Mouse (Mus musculus) left cerebral cortex, adult 18-20 months (tissue): ENCODE data around the gene Dido1. TPM values are rescaled to one million over a fixed set of nuclear protein-coding genes. Genes with fewer than 3 reads are reported as not detected.
"Not testable (repeated sequence)": the region's sequence is repeated elsewhere in the genome, so short reads cannot be mapped to it uniquely, and the experiment has no call there.

Experiments used
- DNase-seq, 2 experiments: peaks; one replicate each; pipeline ENCODE4 v3.0.0; 2021 to 2022; ENCODE audit warnings: low spot score in 2 of 2, mixed read lengths in 1 of 2
- total RNA-seq, 2 experiments: library from RNA; stranded (reverse); gene quantifications; 2 replicates each; pipeline ENCODE4 v1.2.3; 2021

The Dido1 gene
- total RNA-seq, 2 experiments from 2014 or later, result 56.2 to 59.1 TPM

DNA sequence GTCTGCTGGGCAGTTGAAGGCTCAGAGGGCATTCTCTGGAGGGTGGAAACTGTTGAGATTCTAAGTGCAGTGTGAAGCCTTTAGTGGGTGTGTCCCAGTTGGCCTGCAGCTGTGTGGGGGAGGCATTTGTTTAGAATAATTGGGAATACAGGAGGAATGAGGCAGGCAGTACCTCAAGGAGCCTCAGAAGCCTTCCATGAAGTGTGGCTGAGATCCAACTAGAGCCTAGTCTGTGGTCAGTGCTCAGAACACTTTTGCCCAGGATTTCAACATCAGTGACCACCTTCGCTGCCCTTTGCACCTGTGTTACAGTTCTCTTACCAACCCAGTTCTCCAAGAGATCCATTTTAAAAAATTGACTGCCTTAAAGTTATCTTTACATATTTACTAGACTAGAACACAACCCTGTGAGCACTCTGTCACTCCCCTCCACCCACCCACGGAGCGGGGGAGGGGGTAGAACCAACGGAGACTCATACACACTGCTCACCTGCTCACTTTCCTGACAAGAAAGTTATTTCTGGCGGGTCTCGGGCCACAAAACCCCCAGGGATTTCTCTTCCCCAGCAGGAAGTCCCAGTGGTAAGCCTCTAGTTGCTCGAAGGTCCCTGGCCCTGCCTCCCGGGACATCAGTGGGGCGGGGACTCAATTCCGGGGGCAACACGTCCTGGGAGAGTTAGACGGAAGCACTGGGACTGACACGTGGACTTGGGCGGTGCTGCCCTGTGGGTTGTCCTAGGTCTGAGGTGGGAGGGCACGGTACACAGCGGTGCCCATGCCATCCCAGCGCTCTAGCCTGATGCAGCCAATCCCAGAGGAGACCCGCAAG, 15.0 kb upstream of the Dido1 start, which contains the start of gene Slc17a9:
Slc17a9 (plus strand) TSS at position 679 of the 829 bp plus-strand sequence.
- DNase-seq, result no peak

- DNase-seq, result no peak
Observed at GRCm38 (mm10) chr2:180723865-180724264, 14.1 kb upstream of the Dido1 start.

GRCm38 (mm10) chr2:180722748-180723147, 12.9 kb upstream of the Dido1 start:
- not testable (repeated sequence) for DNase-seq

GRCm38 (mm10) chr2:180712037-180712689, 2.4 kb upstream of the Dido1 start:
- DNase-seq, result no peak

- DNase-seq, result no peak
Observed at GRCm38 (mm10) chr2:180711527-180711926, 1.7 kb upstream of the Dido1 start.

GRCm38 (mm10) chr2:180710276-180711155, 717 bp upstream of the Dido1 start:
- no peak for DNase-seq

DNA sequence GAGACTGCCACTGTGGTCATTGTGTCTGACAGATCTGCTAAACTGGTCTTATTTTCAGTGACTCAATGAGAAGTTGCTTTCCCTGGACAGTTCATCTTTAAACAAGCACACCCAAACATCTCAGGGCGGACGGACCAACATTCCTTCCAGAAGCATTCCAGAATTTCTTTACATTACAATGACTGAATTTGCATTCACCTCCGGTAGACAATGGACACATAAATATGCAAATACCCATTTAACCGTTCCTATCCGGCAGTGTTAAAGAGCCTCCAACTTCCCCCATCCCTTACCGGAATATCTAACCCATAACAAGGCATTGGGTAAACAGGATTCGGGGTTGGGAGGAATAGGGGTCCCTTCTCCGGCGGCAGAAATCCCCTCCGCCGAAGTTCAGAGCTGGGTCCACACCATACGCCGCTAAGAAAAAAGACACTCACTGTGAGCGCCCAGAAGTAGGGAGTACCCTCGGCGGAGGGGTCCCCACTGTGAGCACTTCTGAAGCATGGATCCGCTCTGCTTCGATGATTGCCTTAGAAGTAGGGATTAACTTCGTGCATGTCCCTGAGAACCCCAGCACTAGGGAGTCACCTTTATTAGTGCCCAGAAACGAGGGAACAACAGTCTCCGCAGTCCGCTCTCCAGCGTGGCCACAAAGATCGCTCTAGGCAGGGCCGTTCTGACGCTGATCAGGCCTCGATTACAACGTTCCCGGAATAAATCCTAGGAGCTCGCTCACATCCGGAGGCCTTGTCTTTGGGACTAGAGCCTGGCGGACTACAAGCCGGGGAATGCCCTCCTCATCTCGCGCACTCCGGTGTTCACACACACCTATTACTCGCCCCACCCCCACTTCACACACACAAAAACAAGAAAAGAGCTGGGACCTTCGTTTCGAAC, 526 bp downstream of the Dido1 start:
- DNase-seq, result no peak

DNA sequence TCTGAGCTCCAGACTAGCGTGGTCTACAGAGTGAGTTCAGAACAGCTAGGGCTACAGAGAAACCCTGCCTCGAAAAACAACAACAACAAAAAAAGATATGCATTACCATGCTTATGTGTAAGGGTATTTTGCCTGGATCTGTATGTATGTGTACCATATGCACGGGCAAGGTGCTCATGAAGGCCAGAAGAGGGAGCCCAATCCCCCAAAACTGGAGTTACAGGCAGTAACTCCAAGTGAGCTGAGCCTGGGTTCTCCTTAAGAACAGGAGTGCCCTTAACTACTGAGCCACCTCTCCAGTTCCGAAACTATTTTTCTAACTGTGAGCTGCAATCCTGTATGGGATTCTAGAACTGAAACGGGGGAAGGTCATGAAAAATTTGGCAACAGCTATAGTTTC, 3.8 kb downstream of the Dido1 start:
- DNase-seq, result no peak

- DNase-seq, result no peak
Observed at GRCm38 (mm10) chr2:180705066-180705465, 4.7 kb downstream of the Dido1 start.

DNA sequence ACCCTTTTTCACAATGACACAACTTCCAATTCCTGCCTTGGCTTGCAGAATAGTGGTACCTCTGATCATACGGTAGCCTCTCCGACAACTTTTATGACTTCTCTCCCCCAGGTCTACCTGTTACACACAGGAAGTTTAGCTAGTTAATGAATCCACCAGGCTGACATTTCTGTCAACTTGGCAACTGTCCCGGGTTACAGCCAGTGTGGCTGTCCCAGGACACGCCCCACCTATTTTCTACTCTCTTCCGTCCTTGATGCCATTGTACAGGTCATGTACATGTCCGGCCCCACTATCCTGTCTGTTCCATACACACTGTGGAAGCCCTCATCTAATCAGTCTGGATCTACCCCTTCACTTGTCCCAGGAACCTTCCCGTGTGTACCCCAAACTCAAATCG, 5.2 kb downstream of the Dido1 start:
- DNase-seq, result no peak

GRCm38 (mm10) chr2:180703645-180704359, 6.0 kb downstream of the Dido1 start:
- DNase-seq, result no peak

DNA sequence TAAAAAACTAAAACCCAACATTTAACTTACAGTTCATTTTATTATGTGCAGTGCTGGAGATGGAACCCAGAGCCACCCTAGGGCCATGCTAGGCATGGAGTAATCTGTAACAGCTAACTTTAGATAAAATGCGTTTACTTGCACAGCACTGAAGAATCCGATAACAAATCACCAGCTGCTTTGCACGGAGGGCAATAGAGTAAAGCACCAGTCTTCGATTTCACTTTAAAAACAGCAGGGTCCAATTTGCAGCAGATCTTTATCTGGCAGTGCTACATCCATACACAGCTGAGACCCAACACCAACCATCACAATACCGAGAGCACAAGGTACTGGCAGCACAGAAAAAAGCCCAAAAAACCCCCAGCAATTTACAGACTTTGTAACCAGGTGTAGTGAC, 6.6 kb downstream of the Dido1 start:
- DNase-seq, result no peak

- no peak for DNase-seq
Observed at GRCm38 (mm10) chr2:180702701-180703149, 7.1 kb downstream of the Dido1 start.

DNA sequence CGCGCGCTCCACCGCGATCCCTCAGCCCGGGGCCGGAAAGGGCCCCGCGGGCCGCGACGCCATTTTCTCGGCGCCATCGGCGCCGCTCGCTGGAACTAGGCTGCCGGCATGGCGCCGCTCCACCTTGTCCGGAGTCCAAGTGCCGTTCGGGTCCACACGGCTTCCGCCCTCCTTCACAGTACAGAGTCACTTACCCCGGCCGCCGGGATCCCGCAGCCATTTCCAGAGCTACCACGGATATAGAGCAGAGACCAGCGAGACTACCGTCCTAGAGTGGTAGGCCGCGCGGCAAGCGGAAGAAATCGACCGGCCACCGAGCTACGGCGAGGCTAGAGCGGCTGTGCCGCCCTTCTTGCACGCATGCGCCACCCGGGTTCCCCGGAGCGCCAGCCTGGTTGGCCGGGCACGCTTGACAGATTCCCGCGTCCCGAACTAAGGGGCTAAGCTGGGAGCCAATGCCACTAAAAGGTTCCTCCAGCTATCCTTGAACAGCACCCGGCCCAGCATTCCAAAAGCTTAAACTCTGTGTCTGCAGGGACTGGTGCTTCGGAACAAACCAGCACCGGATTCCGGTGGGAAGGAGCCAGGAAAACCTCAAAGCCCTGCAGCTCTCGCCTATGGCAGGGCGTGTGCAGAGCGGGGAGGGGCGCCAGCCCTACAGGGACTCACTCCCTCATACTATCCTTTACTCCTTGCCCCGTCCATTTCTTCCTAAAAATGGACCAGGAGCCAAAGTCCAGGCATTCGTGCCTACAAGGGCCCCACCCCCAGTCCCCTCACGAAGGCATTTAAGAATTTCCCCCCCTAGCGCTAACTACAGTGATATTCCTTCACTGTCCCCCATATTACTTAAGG, 7.8 kb downstream of the Dido1 start:
- peak; percentile 90 to 94 for DNase-seq

GRCm38 (mm10) chr2:180701053-180701766, 8.6 kb downstream of the Dido1 start:
- no peak for DNase-seq

GRCm38 (mm10) chr2:180700457-180700856, 9.3 kb downstream of the Dido1 start:
- DNase-seq, result no peak

GRCm38 (mm10) chr2:180695176-180695575, 14.6 kb downstream of the Dido1 start:
- no peak for DNase-seq

- DNase-seq, result no peak
Observed at GRCm38 (mm10) chr2:180692630-180693029, 17.2 kb downstream of the Dido1 start.
